Mouse (Mus musculus) spleen, adult 12 weeks (tissue): ENCODE data around the gene Fbxo46.
"Not testable (repeated sequence)": the region's sequence is repeated elsewhere in the genome, so short reads cannot be mapped to it uniquely, and the experiment has no call there.

Experiments used
- DNase-seq: peaks from one replicate; pipeline ENCODE4 v3.0.0; 2022; ENCODE audit warnings: low spot score

Fbxo46 gene

DNA sequence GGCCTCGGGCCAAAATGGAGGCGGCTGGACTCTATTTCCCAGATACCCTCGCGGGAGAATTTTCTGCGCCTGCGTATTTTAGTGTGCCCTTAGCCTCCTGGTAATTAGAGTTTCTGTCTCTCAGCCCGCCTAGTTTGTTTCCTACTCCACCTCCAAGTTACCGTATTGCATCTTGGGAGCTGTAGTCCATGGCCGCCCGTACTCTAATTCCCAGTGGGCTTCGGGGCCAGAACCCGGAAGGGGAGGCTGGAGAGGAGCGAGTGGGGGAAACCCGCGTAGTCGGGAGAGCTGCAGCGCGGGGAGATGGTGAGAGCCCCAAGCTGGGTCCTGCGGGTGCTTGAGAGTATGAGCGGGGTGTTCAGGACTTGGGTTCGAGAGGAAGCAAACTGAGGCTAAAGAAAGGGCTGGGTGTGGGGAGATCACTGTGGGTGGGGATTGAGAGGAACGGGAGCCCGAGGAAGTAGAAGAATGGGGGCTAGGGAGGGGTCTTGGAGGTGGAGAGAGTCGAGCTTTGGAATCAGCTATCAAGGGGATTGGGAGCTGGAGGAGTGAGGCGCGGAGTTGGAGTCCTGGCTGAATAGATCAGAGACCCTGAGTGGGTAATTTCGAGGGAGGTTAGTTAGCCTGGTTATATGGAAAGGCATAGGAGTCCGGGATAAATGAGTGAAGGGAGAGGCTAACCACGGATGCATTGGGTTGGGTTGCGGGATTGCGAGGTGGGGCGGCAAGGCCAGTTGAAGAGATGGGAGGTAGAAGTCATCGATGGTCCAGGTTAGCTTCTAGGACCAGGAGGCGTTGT, at the start of gene Fbxo46:
Gene Fbxo46, plus strand, starts transcription at position 229 of the 799 bp plus-strand sequence.
- peak; percentile 85 for DNase-seq

DNA sequence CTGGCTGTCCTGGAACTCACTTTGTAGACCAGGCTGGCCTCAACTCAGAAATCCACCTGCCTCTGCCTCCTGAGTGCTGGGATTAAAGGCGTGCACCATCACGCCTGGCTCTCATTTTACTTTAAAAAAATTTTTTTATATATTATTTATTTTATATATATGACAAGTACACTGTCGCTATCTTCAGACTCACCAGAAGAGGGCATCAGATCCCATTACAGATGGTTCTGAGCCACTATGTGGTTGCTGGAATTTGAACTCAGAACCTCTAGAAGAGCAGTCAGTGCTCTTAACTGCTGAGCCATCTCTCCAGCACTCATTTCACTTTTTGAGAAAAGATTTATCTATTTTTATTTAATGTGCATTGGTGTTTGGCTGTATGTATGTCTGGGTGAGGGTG, 48.6 kb upstream of the Fbxo46 start:
- not testable (repeated sequence) for DNase-seq

DNA sequence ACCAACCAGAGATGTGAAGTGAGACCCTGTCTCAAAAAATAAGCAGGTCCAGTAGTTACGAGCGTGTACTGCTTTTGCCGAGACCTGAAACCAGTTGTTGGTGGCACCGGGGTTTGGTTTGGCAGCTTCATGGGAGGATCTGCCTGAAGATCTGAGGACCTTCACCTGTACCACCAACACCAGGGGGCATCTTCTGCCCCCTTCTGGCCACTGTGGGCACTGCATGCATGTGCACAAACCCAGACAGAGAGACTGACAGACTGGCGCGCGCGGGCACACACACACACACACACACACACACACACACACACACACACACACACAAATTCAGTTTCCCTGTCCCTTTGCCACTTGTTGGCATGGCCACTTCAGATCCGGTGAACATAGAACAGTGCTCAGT, 46.2 kb upstream of the Fbxo46 start:
- no peak for DNase-seq

DNA sequence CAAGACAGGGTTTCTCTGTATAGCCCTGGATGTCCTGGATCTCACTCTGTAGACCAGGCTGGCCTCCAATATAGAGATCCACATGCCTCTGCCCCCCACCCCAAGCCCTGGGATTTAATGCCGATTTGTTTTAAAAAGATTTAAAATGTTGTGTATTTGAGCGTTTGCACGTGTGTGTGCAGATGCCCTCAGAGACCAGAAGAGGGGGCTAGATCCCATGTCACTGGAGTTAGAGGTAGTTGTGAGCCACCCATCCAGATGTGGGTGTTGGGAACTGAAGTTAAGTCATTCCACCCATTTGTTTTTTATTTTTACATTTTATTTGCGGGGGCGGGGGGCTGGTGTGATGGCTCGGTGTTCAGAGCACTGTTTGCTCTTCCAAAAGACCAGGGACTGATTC, 45.2 kb upstream of the Fbxo46 start:
- DNase-seq = no peak

DNA sequence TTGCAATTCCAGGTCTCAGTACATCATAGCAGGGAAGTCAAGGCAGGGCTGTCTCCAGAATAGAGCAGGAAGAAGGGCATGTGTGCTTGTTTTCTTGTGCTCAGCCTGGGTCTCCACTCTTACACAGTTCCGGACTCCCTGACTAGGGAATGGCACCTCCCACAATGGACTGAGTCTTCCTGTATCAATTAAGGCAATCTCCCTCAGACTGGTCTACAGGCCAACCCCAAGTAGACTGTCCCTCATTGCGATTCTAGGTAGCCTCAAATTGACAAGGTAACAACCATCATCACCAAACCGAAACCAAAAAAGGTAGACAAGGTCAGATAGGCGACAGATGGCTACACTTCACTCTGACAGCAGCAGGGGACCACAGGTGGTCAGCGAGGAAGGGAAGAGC, 44.4 kb upstream of the Fbxo46 start:
- DNase-seq = no peak

DNA sequence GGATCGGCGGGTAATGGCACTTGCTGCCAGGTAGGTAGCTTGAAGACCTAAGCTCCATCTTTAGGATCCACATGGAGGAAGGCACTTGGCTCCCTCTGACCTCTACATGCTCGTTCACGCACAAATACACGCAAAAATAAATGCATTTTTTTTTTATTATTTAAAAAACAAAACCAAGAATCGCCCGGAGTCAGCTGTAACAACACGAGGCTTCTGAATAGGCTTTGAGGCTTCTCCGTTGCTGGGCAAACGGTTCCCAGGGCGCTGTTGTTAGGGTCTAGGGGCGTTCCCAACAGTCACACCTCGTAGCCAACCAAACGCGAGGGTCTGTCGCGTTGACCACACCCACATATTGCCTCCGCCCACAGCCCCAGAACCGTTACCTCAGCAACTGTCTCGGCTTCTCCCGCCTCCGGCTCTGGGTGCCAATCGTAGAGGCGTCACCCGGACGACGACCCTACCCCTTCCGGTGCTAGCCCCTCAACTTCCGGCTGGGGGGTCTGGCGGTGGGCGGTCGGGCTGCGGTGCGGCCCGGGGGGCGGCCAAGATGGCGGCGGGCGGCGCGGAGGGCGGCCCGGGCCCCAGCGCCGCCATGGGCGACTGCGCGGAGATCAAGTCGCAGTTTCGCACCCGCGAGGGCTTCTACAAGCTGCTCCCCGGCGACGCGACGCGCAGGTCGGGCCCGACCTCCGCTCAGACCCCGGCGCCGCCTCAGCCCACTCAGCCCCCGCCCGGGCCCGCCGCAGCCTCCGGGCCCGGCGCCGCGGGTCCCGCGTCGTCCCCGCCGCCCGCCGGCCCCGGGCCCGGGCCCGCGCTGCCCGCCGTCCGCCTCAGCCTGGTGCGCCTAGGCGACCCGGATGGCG, 43.7 kb upstream of the Fbxo46 start, which contains the start of gene Dmwd:
Gene Dmwd, plus strand, starts transcription at position 505 of the 863 bp plus-strand sequence.
- DNase-seq = peak; percentile 73

DNA sequence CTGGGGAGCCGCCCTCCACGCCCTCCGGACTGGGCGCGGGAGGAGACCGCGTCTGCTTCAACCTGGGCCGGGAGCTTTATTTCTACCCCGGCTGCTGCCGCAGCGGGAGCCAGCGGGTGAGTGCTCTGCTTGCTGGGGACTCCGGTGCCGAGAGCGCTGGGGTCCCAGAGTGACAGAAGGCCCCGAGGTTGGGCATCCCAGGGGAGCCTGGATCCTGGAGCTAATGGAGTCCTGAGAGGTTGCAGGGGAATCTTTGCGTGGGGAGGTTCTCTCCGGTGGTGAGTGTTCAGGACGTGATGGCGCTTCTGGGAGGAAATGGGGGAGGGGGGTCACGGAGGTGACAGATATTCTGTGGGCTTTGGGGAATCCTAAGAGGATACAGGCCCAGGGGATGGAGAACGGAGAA, 43.1 kb upstream of the Fbxo46 start:
- DNase-seq = no peak

DNA sequence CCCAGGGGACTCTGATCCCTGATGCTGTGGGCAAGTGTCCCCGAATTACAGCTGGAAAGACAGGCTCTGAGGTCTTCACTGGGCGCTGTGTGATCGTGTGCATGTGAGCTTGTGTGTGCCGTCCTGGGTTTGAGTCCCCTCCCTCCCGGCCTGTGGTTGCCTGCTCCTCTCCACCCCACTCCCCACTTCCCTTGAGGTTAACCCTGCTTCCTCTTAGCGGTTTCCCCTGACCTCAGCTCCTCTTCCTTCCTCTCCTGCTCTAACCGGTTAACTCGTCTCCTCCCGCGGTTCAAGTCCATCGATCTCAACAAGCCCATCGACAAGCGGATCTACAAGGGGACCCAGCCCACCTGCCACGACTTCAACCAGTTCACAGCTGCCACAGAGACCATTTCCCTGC, 41.9 kb upstream of the Fbxo46 start:
- no peak for DNase-seq

DNA sequence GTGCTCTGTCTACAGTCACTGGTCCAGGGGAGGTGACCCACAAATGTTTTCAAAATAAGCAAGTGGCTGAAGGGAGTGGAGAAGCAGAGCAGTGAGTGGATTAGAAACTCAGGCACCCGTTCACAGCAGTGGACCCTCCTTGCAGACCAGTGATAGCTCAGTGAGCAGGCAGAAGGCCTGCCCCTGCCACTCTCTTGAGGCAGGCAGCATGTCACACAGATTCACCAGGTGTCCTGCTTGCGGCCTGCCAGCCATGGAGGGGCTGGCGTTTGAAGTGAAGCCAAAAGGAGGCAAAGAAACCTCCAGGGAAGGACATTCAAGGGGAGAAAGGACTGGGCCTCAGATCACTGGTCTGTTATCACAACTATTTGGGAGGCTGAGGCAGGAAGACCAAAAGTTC, 40.9 kb upstream of the Fbxo46 start:
- DNase-seq = no peak

DNA sequence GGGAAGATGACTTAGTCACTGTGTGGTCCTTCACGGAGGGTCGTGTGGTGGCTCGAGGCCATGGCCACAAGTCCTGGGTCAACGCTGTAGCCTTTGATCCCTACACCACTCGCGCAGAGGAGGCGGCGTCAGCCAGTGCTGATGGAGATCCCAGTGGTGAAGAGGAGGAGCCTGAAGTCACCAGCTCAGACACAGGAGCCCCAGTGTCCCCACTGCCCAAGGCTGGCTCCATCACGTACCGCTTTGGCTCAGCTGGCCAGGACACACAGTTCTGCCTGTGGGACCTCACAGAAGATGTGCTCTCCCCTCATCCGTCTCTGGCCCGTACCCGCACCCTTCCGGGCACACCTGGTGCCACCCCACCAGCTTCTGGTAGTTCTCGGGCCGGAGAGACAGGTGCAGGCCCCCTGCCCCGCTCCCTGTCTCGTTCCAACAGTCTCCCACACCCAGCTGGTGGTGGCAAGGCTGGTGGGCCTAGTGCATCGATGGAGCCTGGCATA, 39.2 kb upstream of the Fbxo46 start:
- DNase-seq = no peak

DNA sequence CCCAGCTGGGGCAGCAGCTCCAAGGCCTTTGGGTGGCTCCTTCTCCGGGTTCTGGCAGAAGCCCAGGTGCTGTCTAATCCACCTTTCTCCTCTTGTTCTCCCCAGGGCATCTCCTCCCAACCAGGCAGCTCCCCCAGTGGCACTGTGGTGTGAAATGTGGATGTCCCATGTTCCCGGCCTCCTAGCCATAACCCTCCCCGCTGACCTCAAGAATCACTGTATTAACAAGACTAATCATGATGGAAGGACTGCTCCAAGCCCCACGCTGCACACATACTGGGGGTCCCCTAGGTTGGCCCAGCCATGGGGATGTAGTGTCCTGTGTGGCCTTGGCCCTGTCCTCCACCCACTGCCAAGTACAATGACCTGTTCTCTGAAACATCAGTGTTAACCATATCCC, 37.5 kb upstream of the Fbxo46 start:
- no peak for DNase-seq

DNA sequence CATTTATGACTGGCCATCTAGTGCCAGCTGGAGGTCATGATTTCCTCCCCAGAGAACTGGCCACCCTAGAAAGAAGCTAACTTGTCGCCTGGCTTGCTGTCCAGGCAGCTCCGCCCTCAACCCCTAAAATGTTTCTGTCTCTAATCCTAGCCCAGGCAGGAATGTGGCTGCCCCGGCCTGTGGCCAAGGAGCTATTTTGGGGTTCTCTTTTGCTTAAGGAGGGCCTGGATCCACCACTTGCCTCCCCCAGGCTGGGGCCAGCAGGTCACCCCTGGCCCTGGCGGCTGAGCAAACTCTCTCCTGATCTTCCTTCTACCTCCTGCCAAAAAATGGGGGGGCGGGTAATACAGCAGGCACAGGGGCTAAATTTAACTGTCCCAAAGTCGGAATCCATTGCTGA, 36.6 kb upstream of the Fbxo46 start:
- no peak for DNase-seq

DNA sequence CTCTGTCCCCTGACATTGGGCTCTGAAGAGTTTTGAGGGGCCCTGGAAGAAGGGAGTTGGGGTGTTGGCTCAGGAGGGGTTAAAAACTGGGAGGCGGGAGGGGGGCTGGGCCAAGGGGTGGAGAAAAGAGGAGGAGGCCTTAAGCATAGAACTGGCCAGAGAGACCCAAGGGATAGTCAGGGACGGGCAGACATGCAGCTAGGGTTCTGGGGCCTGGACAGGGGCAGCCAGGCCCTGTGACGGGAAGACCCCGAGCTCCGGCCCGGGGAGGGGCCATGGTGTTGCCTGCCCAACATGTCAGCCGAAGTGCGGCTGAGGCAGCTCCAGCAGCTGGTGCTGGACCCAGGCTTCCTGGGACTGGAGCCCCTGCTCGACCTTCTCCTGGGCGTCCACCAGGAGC, 36.0 kb upstream of the Fbxo46 start, which contains the start of gene Dmpk:
Gene Dmpk, plus strand, starts transcription at position 149 of the 400 bp plus-strand sequence.
- DNase-seq = no peak

DNA sequence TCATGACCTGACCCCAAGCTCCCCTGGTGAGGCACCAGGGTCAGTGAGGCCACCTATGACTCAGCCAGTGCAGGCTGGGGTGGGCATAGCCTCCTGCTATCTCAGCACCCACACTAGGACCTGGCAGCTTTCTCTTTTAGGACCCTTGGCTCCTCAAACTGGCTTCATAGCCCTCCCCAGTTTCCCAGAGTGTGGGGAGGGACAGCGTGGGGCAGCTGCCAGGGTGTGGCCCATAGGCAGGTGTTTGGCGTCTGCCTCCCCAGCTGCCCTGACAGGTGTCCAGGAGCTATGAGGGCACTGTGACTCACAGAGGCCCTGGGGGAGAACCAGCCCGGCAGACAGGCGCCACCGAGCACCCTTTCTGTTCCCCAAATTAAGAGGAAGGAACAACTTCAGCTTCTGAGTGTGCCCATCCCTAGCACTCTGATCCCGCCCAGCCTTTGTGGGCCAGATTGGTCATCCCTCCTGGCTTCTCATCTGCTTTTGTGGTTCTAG, 35.3 kb upstream of the Fbxo46 start:
- DNase-seq = no peak

DNA sequence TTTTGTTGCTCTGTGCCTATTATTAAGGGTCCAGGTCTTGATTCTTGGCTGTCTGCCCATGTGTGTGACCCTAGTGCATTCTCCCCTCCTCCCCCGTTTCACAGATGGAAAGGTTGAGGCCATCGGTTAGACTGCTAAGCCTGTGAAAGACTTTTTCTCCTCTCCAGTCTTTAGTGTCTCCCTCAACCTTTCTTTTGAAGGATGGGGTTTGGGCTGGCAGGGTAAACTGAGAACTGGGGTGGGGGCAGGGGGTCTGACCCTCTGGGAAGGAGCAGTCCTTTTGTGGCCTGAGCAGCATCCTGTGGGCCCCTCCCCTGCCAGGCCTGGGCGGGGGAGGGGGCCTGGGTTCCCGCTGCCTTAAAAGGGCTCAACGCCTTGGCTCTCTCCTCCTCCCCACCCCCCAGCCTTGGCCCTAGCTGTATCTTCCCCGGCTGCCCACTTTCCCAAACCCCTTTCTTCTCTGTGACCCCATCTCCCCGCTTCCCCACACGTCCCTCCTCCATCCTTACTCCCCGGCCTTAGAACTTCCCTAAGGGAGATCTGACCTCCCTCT, 34.7 kb upstream of the Fbxo46 start:
- no peak for DNase-seq

DNA sequence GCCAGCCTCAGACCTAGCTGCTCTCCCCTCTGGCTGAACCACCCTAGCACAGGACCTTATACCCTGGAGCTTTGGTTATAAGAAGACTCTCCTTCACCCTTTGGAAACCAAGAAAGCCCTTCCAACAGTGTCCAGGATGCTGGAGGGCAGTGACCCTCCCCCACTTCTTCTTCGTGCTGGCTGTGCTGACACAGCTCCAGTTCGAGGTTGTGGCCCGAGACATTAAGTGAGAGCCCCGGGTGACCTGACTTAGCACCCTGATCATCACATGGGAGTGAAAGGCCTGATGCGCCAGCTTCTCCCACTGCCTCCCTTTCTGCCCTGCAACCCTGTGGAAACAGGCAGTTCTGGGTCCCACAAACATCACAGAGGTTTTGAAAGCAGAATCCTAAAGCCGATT, 34.2 kb upstream of the Fbxo46 start:
- DNase-seq = no peak

DNA sequence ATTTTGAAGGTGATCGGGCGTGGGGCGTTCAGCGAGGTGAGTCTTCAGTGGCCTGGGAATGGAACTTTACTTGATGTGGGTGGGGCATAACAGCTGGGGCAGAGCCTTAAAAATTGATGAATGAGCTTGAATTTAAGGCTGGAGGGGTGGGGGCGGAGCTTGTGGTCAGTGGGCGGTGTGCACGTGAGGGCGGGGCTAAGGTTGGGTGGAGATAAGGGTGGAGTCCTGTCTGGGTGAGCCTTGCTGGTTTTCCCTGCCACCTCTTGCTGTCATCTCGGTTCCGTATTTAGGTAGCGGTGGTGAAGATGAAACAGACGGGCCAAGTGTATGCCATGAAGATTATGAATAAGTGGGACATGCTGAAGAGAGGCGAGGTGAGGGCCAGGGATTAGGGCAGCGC, 33.6 kb upstream of the Fbxo46 start:
- peak; percentile 59 for DNase-seq

DNA sequence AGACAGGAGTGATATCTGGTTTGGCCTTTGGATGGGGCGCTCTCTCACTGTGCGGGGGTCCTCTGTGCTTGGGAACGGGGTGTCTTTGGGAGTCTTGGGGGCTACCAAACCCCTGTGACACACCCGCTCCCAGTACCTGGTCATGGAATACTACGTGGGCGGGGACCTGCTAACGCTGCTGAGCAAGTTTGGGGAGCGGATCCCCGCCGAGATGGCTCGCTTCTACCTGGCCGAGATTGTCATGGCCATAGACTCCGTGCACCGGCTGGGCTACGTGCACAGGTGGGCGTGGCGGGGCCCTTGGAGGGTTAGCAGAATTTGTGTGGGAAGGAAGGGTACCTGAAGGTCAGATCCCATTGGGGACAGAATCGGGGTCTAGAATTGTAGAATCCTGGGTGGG, 32.9 kb upstream of the Fbxo46 start:
- DNase-seq = no peak

DNA sequence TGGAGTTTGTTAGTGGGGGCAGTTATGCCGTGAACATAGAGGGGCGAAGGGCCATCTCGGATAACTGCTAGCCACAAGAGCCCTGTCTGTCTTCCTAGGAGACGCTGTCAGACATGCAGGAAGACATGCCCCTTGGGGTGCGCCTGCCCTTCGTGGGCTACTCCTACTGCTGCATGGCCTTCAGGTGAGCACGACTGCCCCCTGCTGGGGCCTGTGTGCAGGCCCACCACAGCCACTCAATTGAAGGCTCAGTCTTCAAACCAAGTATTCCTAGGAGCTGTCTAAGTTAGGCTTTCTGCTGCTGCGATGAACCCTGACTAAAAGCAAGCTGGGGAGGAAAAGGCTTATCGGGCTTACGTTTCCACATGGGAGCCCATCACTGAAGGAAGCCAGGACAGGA, 30.8 kb upstream of the Fbxo46 start:
- peak; percentile 64 for DNase-seq

DNA sequence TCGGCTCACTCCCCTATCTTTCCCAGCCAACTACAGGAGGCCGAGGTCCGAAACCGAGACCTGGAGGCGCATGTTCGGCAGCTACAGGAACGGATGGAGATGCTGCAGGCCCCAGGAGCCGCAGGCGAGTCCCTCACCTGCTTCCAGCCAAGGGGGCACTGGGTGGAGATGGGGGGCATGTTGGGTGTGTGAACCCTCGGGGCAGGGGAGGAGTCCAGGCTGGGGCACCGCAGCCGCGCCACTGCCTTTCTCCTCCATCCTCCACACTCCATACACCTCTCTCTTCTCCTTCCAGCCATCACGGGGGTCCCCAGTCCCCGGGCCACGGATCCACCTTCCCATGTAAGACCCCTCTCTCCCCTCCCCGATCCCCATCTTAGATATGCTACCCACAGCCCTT, 27.7 kb upstream of the Fbxo46 start:
- DNase-seq = no peak

DNA sequence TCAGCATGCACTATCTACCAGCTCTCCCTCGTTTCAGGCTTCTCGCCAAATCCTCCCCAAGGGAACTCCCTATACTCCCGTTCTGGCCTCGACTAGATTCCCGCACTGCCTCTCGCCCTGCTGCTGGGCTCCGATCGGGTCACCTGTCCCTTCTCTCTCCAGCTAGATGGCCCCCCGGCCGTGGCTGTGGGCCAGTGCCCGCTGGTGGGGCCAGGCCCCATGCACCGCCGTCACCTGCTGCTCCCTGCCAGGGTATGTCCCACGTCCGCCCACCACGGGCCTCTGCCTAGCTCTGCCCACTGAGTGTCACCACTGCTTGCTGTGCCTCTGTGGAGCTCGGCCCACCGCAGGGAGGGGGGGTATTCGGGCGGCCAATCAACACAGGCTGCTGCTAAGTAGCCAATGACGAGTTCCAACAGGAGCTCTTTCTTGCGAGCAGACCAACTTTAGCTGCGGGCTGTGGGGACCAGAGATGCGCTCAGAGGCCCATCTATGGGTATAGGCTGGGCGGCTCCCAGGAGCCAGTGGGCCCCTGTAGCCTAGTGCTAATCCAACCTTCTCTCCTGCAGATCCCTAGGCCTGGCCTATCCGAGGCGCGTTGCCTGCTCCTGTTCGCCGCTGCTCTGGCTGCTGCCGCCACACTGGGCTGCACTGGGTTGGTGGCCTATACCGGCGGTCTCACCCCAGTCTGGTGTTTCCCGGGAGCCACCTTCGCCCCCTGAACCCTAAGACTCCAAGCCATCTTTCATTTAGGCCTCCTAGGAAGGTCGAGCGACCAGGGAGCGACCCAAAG, 27.1 kb upstream of the Fbxo46 start:
- no peak for DNase-seq

DNA sequence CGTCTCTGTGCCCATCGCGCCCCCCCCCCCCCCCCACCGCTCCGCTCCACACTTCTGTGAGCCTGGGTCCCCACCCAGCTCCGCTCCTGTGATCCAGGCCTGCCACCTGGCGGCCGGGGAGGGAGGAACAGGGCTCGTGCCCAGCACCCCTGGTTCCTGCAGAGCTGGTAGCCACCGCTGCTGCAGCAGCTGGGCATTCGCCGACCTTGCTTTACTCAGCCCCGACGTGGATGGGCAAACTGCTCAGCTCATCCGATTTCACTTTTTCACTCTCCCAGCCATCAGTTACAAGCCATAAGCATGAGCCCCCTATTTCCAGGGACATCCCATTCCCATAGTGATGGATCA, 26.5 kb upstream of the Fbxo46 start:
- DNase-seq = peak; percentile 76
